Mouse (Mus musculus): ENCODE data around the gene Tex52. TPM values are rescaled to one million over a fixed set of nuclear protein-coding genes. Genes with fewer than 3 reads are reported as not detected.

The Tex52 gene
- total and polyA plus RNA-seq, 2 experiments from 2014 or later = not detected

DNA sequence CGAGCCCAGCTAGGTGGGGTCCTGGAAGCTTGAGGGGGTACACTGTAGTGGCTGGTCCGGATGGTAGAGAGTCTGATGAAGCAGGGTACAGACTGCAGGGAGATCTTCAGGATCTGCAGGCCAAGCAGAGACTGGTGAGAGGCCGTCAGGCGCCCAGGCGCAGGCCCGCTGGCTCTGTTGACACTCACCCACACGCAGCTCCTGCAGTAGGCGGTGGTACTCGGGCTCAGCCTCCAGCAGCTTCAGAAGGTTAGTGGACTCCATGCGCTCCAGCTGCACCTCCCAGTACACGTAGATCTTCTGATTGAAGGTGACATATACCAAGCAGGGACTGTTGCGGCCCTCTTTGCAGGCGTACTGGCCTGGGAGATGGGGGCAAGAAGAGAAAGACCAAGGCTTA is 35.0 kb downstream of the Tex52 start:
- no peak overlapping the region for H3K4me2 ChIP-seq (ENCODE audit: low read depth, low read length)
- no peaks in the 10 kb centered on the region for H3K9me3 ChIP-seq (replicated peaks; ENCODE audit: control insufficient read depth, low read length)
- DNase-seq (ENCODE audit: low spot score) (no peak), ATAC-seq (ENCODE audit: insufficient read depth, low read depth) (no peak)
- H3K4me1 ChIP-seq (ENCODE audit: control insufficient read depth, insufficient read depth) = no peaks in the 10 kb centered on the region
- H3K36me3 ChIP-seq (replicated peaks; ENCODE audit: control insufficient read depth, insufficient read depth, low read length) = peaks cover 57% of the 10 kb centered on the region
- H3K9ac ChIP-seq (replicated peaks; ENCODE audit: low read depth, low read length) = no peak overlapping the region
- H3K4me3 ChIP-seq (ENCODE audit: low read depth, low read length) = no peak overlapping the region
- WGBS = 95% methylated on average over 13 of the region's 13 CpGs
- H3K27me3 ChIP-seq (ENCODE audit: control insufficient read depth, insufficient read depth, low read length) = no peaks in the 10 kb centered on the region
- TF ChIP-seq EP300 (IDR thresholded peaks at IDR 0.05; ENCODE audit: low read depth) (no peak), CTCF (IDR thresholded peaks at IDR 0.05; ENCODE audit: low read depth) (no peak)
- no peak overlapping the region for H3K27ac ChIP-seq (ENCODE audit: low read depth)

DNA sequence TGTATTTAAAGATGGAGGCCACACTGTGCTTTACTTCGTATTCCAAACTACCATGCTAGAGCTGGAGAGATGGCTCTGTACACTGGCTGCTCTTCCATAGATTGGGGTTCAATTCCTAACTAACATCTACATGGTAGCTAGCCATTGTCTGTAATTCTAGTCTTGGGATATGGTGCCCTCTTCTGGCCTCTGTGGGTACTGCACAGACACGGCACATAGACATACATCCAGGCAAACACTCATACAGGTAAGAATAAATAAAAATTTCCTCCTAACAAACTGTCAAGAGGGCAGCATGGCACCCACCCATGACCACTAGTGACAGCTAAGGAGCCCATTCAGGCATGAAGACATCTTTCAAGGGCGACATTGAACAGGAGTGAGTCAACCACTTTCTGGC is 35.9 kb downstream of the Tex52 start:
- Histone ChIP-seq H3K9ac (replicated peaks; ENCODE audit: low read depth, low read length) (no peak overlapping the region), H3K27ac (ENCODE audit: low read depth) (no peak overlapping the region), H3K36me3 (replicated peaks; ENCODE audit: control insufficient read depth, insufficient read depth, low read length) (peaks cover 62% of the 10 kb centered on the region), H3K27me3 (ENCODE audit: control insufficient read depth, insufficient read depth, low read length) (no peaks in the 10 kb centered on the region), H3K4me2 (ENCODE audit: low read depth, low read length) (no peak overlapping the region), H3K4me3 (ENCODE audit: low read depth, low read length) (no peak overlapping the region), H3K4me1 (ENCODE audit: control insufficient read depth, insufficient read depth) (no peaks in the 10 kb centered on the region), H3K9me3 (replicated peaks; ENCODE audit: control insufficient read depth, low read length) (no peaks in the 10 kb centered on the region)
- WGBS = 18% methylated on average over 3 of the region's 3 CpGs
- peak; percentile 31; the same call in 1 of the 2 replicates for ATAC-seq (ENCODE audit: insufficient read depth, low read depth)
- TF ChIP-seq CTCF (IDR thresholded peaks at IDR 0.05; ENCODE audit: low read depth) (peak; percentile 92), EP300 (IDR thresholded peaks at IDR 0.05; ENCODE audit: low read depth) (no peak)
- peak; percentile 60 for DNase-seq (ENCODE audit: low spot score)

DNA sequence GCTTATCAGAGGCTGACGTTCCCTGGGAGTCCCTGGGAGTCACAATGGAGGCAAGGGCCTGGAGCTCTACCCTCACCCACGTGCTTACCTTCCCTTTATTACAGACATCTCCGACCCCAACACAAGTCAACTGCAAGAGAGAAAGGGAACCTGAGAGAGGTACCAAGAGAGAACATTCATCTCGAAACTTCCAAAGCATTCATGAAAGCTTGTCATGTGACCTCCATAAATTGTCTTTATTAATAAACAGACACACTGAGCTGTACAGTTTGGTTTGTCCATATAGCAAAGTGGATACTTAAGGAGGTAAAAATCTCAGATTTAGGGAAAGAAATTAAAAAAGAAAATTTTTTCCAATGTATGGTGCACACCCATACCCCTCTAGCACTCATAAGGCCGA is 40.9 kb downstream of the Tex52 start:
- Histone ChIP-seq H3K9ac (replicated peaks; ENCODE audit: low read depth, low read length) (no peak overlapping the region), H3K27ac (ENCODE audit: low read depth) (no peak overlapping the region), H3K36me3 (replicated peaks; ENCODE audit: control insufficient read depth, insufficient read depth, low read length) (peaks cover 28% of the 10 kb centered on the region), H3K4me3 (ENCODE audit: low read depth, low read length) (no peak overlapping the region), H3K4me2 (ENCODE audit: low read depth, low read length) (no peak overlapping the region), H3K27me3 (ENCODE audit: control insufficient read depth, insufficient read depth, low read length) (no peaks in the 10 kb centered on the region), H3K9me3 (replicated peaks; ENCODE audit: control insufficient read depth, low read length) (no peaks in the 10 kb centered on the region), H3K4me1 (ENCODE audit: control insufficient read depth, insufficient read depth) (no peaks in the 10 kb centered on the region)
- ATAC-seq (ENCODE audit: insufficient read depth, low read depth) (no peak), DNase-seq (ENCODE audit: low spot score) (no peak)
- TF ChIP-seq EP300 (IDR thresholded peaks at IDR 0.05; ENCODE audit: low read depth) (no peak), CTCF (IDR thresholded peaks at IDR 0.05; ENCODE audit: low read depth) (no peak)
- 83% methylated on average over 5 of the region's 5 CpGs for WGBS

DNA sequence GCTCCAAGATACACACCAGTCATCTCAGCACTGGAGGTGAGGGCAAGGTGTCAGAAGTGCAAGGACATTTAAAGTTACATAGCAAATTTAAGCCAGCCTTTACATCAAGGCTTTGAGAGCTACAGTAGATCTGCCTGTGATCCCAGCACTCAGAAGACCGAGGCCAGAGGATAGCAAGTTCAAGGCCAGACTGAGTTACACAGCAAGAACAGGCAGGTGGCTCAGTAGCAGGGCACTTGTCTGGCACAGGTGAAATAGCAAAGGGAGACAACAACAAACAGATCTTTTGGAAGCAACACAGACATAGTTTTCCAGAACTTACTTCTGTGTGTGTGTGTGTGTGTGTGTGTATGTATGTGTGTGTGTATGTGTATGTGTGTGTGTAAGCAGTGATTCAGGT is 42.8 kb downstream of the Tex52 start:
- DNase-seq (ENCODE audit: low spot score) (no peak), ATAC-seq (ENCODE audit: insufficient read depth, low read depth) (no peak)
- peaks cover 9% of the 10 kb centered on the region for H3K36me3 ChIP-seq (replicated peaks; ENCODE audit: control insufficient read depth, insufficient read depth, low read length)
- H3K4me2 ChIP-seq (ENCODE audit: low read depth, low read length) = no peak overlapping the region
- H3K9me3 ChIP-seq (replicated peaks; ENCODE audit: control insufficient read depth, low read length) = no peaks in the 10 kb centered on the region
- H3K27ac ChIP-seq (ENCODE audit: low read depth) = no peak overlapping the region
- WGBS = 91% methylated on average over 1 of the region's 1 CpGs
- no peaks in the 10 kb centered on the region for H3K27me3 ChIP-seq (ENCODE audit: control insufficient read depth, insufficient read depth, low read length)
- H3K9ac ChIP-seq (replicated peaks; ENCODE audit: low read depth, low read length) = no peak overlapping the region
- no peak overlapping the region for H3K4me3 ChIP-seq (ENCODE audit: low read depth, low read length)
- TF ChIP-seq EP300 (IDR thresholded peaks at IDR 0.05; ENCODE audit: low read depth) = no peak
- TF ChIP-seq CTCF (IDR thresholded peaks at IDR 0.05; ENCODE audit: low read depth) = no peak
- no peaks in the 10 kb centered on the region for H3K4me1 ChIP-seq (ENCODE audit: control insufficient read depth, insufficient read depth)

DNA sequence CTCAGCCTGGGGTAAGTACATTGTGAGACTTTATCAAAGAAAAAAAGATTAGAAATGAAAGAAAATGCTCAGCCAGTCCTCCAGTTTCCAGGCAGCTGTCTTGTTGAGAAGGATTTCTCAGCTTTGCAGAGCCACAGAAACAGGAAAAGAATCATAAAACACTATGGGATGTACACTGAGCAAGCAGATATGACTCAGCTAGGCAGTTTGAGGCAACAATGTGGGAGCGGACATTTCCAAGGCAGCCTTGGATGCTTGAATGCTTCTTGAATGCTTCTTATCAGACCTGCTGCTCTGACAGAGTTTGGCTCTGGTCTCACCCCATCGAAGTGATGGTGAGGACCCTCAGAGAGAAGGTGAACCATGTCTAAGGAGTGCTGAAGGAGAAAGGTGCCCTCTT is 45.8 kb downstream of the Tex52 start:
- Histone ChIP-seq H3K27me3 (ENCODE audit: control insufficient read depth, insufficient read depth, low read length) (no peaks in the 10 kb centered on the region), H3K4me3 (ENCODE audit: low read depth, low read length) (no peak overlapping the region), H3K27ac (ENCODE audit: low read depth) (0 out of 2 replicates have a peak overlapping the region, but pooled peaks have one; percentile 6), H3K4me2 (ENCODE audit: low read depth, low read length) (no peak overlapping the region), H3K4me1 (ENCODE audit: control insufficient read depth, insufficient read depth) (no peaks in the 10 kb centered on the region; the same call in 1 of the 2 replicates), H3K9ac (replicated peaks; ENCODE audit: low read depth, low read length) (no peak overlapping the region), H3K36me3 (replicated peaks; ENCODE audit: control insufficient read depth, insufficient read depth, low read length) (no peaks in the 10 kb centered on the region), H3K9me3 (replicated peaks; ENCODE audit: control insufficient read depth, low read length) (no peaks in the 10 kb centered on the region)
- DNase-seq (ENCODE audit: low spot score) = no peak
- TF ChIP-seq CTCF (IDR thresholded peaks at IDR 0.05; ENCODE audit: low read depth) (no peak), EP300 (IDR thresholded peaks at IDR 0.05; ENCODE audit: low read depth) (no peak)
- WGBS = 54% methylated on average over 2 of the region's 2 CpGs
- ATAC-seq (ENCODE audit: insufficient read depth, low read depth) = no peak

DNA sequence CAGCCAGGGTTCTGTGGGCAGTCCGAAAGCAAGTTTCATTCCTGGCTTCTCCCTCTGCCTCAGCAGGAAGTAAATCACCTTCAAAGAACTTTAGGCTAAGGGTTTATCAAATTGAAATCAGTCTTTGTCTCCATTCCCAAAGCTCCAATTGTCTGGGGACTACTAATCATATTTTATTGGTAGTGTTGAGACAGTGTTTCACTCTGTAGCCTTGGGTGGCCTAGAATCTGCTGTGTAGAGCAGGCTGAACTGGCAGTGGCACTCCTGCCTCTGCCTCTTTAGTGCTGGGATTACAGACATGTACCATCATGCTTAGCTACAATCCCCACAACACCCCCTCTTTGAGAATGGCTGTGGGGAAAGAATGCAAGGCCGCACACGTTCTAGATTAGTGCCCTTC is 46.2 kb downstream of the Tex52 start:
- H3K4me2 ChIP-seq (ENCODE audit: low read depth, low read length) = no peak overlapping the region

More for the DNA sequence above, 46.2 kb downstream of the Tex52 start:
- no peaks in the 10 kb centered on the region for H3K9me3 ChIP-seq (replicated peaks; ENCODE audit: control insufficient read depth, low read length)
- no peak overlapping the region for H3K4me3 ChIP-seq (ENCODE audit: low read depth, low read length)
- no peak for TF ChIP-seq EP300 (IDR thresholded peaks at IDR 0.05; ENCODE audit: low read depth)
- TF ChIP-seq CTCF (IDR thresholded peaks at IDR 0.05; ENCODE audit: low read depth) = no peak
- no peaks in the 10 kb centered on the region for H3K27me3 ChIP-seq (ENCODE audit: control insufficient read depth, insufficient read depth, low read length)
- DNase-seq (ENCODE audit: low spot score) = no peak
- no peak for ATAC-seq (ENCODE audit: insufficient read depth, low read depth)
- no peak overlapping the region for H3K27ac ChIP-seq (ENCODE audit: low read depth)
- H3K36me3 ChIP-seq (replicated peaks; ENCODE audit: control insufficient read depth, insufficient read depth, low read length) = no peaks in the 10 kb centered on the region
- WGBS = 80% methylated on average over 3 of the region's 3 CpGs
- no peak overlapping the region for H3K9ac ChIP-seq (replicated peaks; ENCODE audit: low read depth, low read length)
- no peaks in the 10 kb centered on the region; the same call in 1 of the 2 replicates for H3K4me1 ChIP-seq (ENCODE audit: control insufficient read depth, insufficient read depth)

Measured in heart, postnatal 0 days (tissue).